Mouse (Mus musculus) kidney, embryonic 16.5 days (tissue): ENCODE data around the gene Speg. TPM values are rescaled to one million over a fixed set of nuclear protein-coding genes. Genes with fewer than 3 reads are reported as not detected.

Experiments
- ATAC-seq: fragments of 200-750 bp; cut with Nextera tagmentation; 2 replicates; pipeline ENCODE4 v1.8.0; 2017; ENCODE audit warnings: moderate TSS enrichment; ENCODE audit not compliant: low FRiP score, low TSS enrichment
- H3K27ac ChIP-seq: fragments of 300-500 bp; sonication (generic); 2 replicates; pipeline ENCODE4 v1.5.1; 2014; ENCODE audit warnings: low read length
- H3K27me3 ChIP-seq: fragments of 300-500 bp; sonication (generic); 2 replicates; pipeline ENCODE4 v1.6.1; 2014; ENCODE audit warnings: low read length, control low read depth, mixed read lengths; ENCODE audit not compliant: insufficient read depth
- H3K36me3 ChIP-seq: fragments of 300-500 bp; sonication (generic); 2 replicates; pipeline ENCODE4 v1.6.1; 2014; ENCODE audit warnings: low read length, control low read depth, mixed read lengths; ENCODE audit not compliant: insufficient read depth
- H3K4me1 ChIP-seq: fragments of 300-500 bp; sonication (generic); 2 replicates; pipeline ENCODE4 v1.6.1; 2014; ENCODE audit warnings: low read length, control low read depth, mixed read lengths; ENCODE audit not compliant: insufficient read depth
- H3K4me2 ChIP-seq: fragments of 300-500 bp; sonication (generic); replicated peaks from 2 replicates; pipeline ENCODE4 v1.6.1; 2014; ENCODE audit warnings: low read depth, low read length
- H3K4me3 ChIP-seq: fragments of 300-500 bp; sonication (generic); 2 replicates; pipeline ENCODE4 v1.5.1; 2014; ENCODE audit warnings: mild to moderate bottlenecking, low read length
- H3K9ac ChIP-seq: fragments of 300-500 bp; sonication (generic); replicated peaks from 2 replicates; pipeline ENCODE4 v1.6.1; 2014; ENCODE audit warnings: low read length
- H3K9me3 ChIP-seq: fragments of 300-500 bp; sonication (generic); 2 replicates; pipeline ENCODE4 v1.6.1; 2016; ENCODE audit warnings: low read length, control low read depth
- WGBS: fragments of 180-500 bp; shearing (Covaris S2); extraction: QIAGEN DNeasy Blood & Tissue Kit; methylation state at CpG from one replicate; pipeline ENCODE4 v1.1.7; 2014; 5-methylcytosine and 5-hydroxymethylcytosine counted together
- polyA plus RNA-seq: library from polyadenylated mRNA; unstranded; fragments of >200 nt; fragmentation: Nextera tagmentation; extraction: Ambion mirVana; gene quantifications from 2 replicates; pipeline ENCODE4 v1.2.1, GENCODE M21; 2015

Speg gene
- polyA plus RNA-seq, 1 experiment from 2014 or later: 61.4 TPM

- no peaks in the 10 kb centered on the region for H3K36me3 ChIP-seq
- H3K4me1 ChIP-seq: peaks cover 34% of the 10 kb centered on the region
- no peak overlapping the region for H3K9ac ChIP-seq
- WGBS: 57% methylated on average over 8 of the region's 8 CpGs
- no peaks in the 10 kb centered on the region for H3K9me3 ChIP-seq
- H3K4me3 ChIP-seq: no peak overlapping the region
- no peak for ATAC-seq
- peaks cover 18% of the 10 kb centered on the region for H3K27me3 ChIP-seq
- H3K4me2 ChIP-seq: no peak overlapping the region
- no peak overlapping the region for H3K27ac ChIP-seq
Measured at GRCm38 (mm10) chr1:75379931-75380330, 4.8 kb downstream of the Speg start.

- H3K9me3 ChIP-seq: no peaks in the 10 kb centered on the region
- no peak overlapping the region for H3K4me2 ChIP-seq
- H3K27ac ChIP-seq: 0 out of 2 replicates have a peak overlapping the region, but pooled peaks have one; percentile 7
- peaks cover 34% of the 10 kb centered on the region for H3K4me1 ChIP-seq
- 46% methylated on average over 2 of the region's 2 CpGs for WGBS
- no peak for ATAC-seq
- no peaks in the 10 kb centered on the region for H3K36me3 ChIP-seq
- no peak overlapping the region for H3K4me3 ChIP-seq
- H3K27me3 ChIP-seq: peaks cover 12% of the 10 kb centered on the region
- no peak overlapping the region for H3K9ac ChIP-seq
Measured at GRCm38 (mm10) chr1:75380951-75381350, 5.9 kb downstream of the Speg start.

- Histone ChIP-seq H3K27ac (peak overlapping the region; percentile 89), H3K4me3 (peak overlapping the region; percentile 77), H3K9ac (peak overlapping the region; percentile 78), H3K4me1 (peaks cover 39% of the 10 kb centered on the region), H3K27me3 (peaks cover 8% of the 10 kb centered on the region), H3K9me3 (no peaks in the 10 kb centered on the region), H3K36me3 (no peaks in the 10 kb centered on the region), H3K4me2 (peak overlapping the region; percentile 99)
- ATAC-seq: peak; percentile 43
- 7% methylated on average over 27 of the region's 60 CpGs for WGBS
Measured at GRCm38 (mm10) chr1:75381482-75382355, 6.6 kb downstream of the Speg start.

DNA sequence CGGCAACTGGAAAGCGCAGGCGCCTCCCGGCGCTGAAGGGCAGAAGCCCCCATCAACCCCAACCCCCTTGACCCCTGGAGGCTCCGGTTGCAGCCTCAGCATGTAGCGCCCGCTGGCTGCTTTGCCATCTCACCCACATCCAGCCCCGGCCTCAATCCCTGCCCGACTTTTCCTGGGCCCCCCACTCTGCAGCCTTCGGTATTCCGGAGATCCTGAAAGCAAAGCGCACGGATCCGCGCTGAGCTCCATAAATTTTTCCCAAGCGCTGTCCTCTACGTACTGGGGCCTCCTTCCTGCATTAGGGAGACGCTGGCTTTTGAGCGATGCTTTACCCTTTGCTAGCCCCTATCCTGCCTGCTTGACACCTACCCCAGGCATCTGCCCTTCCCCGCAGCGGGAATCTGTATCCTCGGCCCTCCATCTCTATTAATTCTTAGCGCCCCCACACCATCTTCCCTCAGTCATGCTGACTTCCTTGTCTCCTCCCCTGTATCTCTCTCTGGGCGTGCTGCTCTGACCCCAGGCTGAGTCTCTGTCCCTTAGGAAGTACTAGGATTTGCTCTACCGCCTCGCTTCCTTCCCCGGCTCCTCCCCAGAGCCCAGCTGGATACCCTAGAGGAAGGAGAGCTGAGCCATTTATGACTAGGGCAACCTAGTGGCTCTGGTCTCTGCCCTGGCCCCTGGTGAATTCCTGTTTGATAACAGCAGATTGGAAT, 7.4 kb downstream of the Speg start:
- Histone ChIP-seq H3K9me3 (no peaks in the 10 kb centered on the region), H3K4me2 (peak overlapping the region; percentile 99), H3K27me3 (peaks cover 12% of the 10 kb centered on the region), H3K4me3 (peak overlapping the region; percentile 77), H3K4me1 (peaks cover 47% of the 10 kb centered on the region), H3K36me3 (no peaks in the 10 kb centered on the region), H3K27ac (peak overlapping the region; percentile 89), H3K9ac (peak overlapping the region; percentile 78)
- peak; percentile 79 for ATAC-seq
- WGBS: under 1% methylated on average over 27 of the region's 28 CpGs

DNA sequence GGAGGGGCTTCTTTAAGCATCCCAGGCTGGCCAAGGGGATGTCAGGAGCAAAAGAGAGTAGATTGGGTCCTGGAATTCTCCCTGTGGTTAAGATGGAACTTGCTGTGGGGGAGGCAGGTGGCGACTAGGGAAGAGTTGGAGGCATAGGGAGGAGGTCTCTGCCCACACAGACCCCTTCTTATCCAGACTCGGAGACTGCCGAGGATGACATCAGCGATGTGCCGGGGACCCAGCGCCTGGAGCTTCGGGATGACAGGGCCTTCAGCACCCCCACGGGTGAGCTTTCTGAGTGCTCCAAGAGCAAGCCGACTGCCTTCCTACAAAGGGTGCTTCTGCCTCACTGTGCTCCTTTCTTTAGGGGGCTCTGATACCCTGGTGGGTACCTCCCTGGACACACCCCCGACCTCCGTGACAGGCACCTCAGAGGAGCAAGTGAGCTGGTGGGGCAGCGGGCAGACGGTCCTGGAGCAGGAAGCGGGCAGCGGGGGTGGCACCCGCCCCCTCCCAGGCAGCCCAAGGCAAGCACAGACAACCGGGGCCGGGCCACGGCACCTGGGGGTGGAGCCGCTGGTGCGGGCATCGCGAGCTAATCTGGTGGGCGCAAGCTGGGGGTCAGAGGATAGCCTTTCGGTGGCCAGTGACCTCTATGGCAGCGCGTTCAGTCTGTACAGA, 9.5 kb downstream of the Speg start:
- no peak overlapping the region for H3K27ac ChIP-seq

GRCm38 (mm10) chr1:75385142-75385730, 10.1 kb downstream of the Speg start:
- 0 out of 2 replicates have a peak overlapping the region, but pooled peaks have one; percentile 48 for H3K9ac ChIP-seq
- WGBS: 66% methylated on average over 20 of the region's 20 CpGs
- H3K27ac ChIP-seq: no peak overlapping the region
- no peak overlapping the region for H3K4me3 ChIP-seq
- H3K9me3 ChIP-seq: no peaks in the 10 kb centered on the region
- no peaks in the 10 kb centered on the region for H3K36me3 ChIP-seq
- H3K4me2 ChIP-seq: peak overlapping the region; percentile 12; the same call in 1 of the 2 replicates
- peaks cover 31% of the 10 kb centered on the region for H3K27me3 ChIP-seq
- H3K4me1 ChIP-seq: peaks cover 59% of the 10 kb centered on the region
- no peak for ATAC-seq

More for the DNA sequence above, 9.5 kb downstream of the Speg start:
- ATAC-seq: no peak
- Histone ChIP-seq H3K36me3 (no peaks in the 10 kb centered on the region), H3K27me3 (peaks cover 26% of the 10 kb centered on the region), H3K9me3 (no peaks in the 10 kb centered on the region), H3K9ac (no peak overlapping the region; the same call in 1 of the 2 replicates), H3K4me3 (no peak overlapping the region), H3K4me1 (peaks cover 59% of the 10 kb centered on the region), H3K4me2 (no peak overlapping the region)
- WGBS: 77% methylated on average over 27 of the region's 27 CpGs

- H3K27ac ChIP-seq: no peak overlapping the region
- no peak overlapping the region for H3K4me3 ChIP-seq
- no peak overlapping the region for H3K9ac ChIP-seq
- H3K36me3 ChIP-seq: no peaks in the 10 kb centered on the region
- H3K4me2 ChIP-seq: no peak overlapping the region
- peaks cover 31% of the 10 kb centered on the region for H3K27me3 ChIP-seq
- ATAC-seq: no peak
- H3K4me1 ChIP-seq: peaks cover 59% of the 10 kb centered on the region
- WGBS: 41% methylated on average over 4 of the region's 4 CpGs
- H3K9me3 ChIP-seq: no peaks in the 10 kb centered on the region
Measured at GRCm38 (mm10) chr1:75386149-75386548, 11.1 kb downstream of the Speg start.

- Histone ChIP-seq H3K36me3 (no peaks in the 10 kb centered on the region), H3K4me3 (peak overlapping the region; percentile 35), H3K4me1 (peaks cover 51% of the 10 kb centered on the region), H3K9me3 (no peaks in the 10 kb centered on the region), H3K4me2 (peak overlapping the region; percentile 49), H3K27ac (no peak overlapping the region), H3K27me3 (peaks cover 31% of the 10 kb centered on the region), H3K9ac (peak overlapping the region; percentile 48)
- WGBS: 22% methylated on average over 7 of the region's 7 CpGs
- ATAC-seq: no peak
Measured at GRCm38 (mm10) chr1:75387469-75387928, 12.4 kb downstream of the Speg start.
